Mouse (Mus musculus) spleen, postnatal 14 days (tissue): Measurements from ENCODE around the gene Zbtb44.

Experiments used
- DNase-seq, 2 experiments: peaks; one replicate each; pipeline ENCODE4 v3.0.0; 2021 to 2022; ENCODE audit warnings: low spot score in 2 of 2

The Zbtb44 gene

GRCm38 (mm10) chr9:31115586-31115985, 85.1 kb downstream of the Zbtb44 start:
- no peak for DNase-seq

- DNase-seq = no peak
Observed at GRCm38 (mm10) chr9:31117088-31117487, 86.6 kb downstream of the Zbtb44 start.

GRCm38 (mm10) chr9:31117488-31117887, 87.0 kb downstream of the Zbtb44 start:
- no peak for DNase-seq

- no peak for DNase-seq
Observed at GRCm38 (mm10) chr9:31118520-31119298, 88.3 kb downstream of the Zbtb44 start.

- DNase-seq = no peak
Observed at GRCm38 (mm10) chr9:31119405-31119804, 89.0 kb downstream of the Zbtb44 start.

GRCm38 (mm10) chr9:31119882-31120532, 89.6 kb downstream of the Zbtb44 start:
- DNase-seq = no peak

- DNase-seq = no peak
Observed at GRCm38 (mm10) chr9:31120533-31120915, 90.1 kb downstream of the Zbtb44 start.

GRCm38 (mm10) chr9:31122464-31123030, 92.1 kb downstream of the Zbtb44 start:
- DNase-seq = no peak
